8 mouse cellular contexts compared by ENCODE assay signal in genomic region chr2:32570698-32571494, GRCm38 (mm10). TPM values are rescaled to one million over a fixed set of nuclear protein-coding genes. Genes with fewer than 3 reads are reported as not detected.
DNase-seq lines count a peak whose midpoint lies in the region; ATAC-seq lines count a peak whose summit lies in the region.

Gene Dpm2 (plus strand): TSS chr2:32570858.

- no peaks in the 10 kb centered on the region for H3K9me3 ChIP-seq in heart, embryonic 14.5 days (ENCODE audit: control insufficient read depth, low read length)
- H3K9me3 ChIP-seq in liver, embryonic 13.5 days (replicated peaks) = no peaks in the 10 kb centered on the region
- no peaks in the 10 kb centered on the region for H3K9me3 ChIP-seq in stomach, embryonic 16.5 days (replicated peaks; ENCODE audit: control insufficient read depth, low read length)

- ATAC-seq in CD4-positive, CD25-positive, alpha-beta regulatory T cell, adult 4 months = peak; percentile 86
- peak; percentile 55 for ATAC-seq in heart, embryonic 14.5 days (ENCODE audit: insufficient number of reproducible peaks, insufficient read depth, low FRiP score, low read depth)
- peak; percentile 83 for ATAC-seq in liver, embryonic 13.5 days (ENCODE audit: low read depth)
- ATAC-seq in stomach, embryonic 16.5 days (ENCODE audit: insufficient read depth, low FRiP score) = peak; percentile 79

- H3K36me3 ChIP-seq in heart, embryonic 14.5 days (ENCODE audit: control insufficient read depth, insufficient read depth, low read length) = peaks cover 33% of the 10 kb centered on the region
- peaks cover 27% of the 10 kb centered on the region for H3K36me3 ChIP-seq in liver, embryonic 13.5 days
- H3K36me3 ChIP-seq in stomach, embryonic 16.5 days (ENCODE audit: control insufficient read depth, insufficient read depth, low read length) = no peaks in the 10 kb centered on the region

- H3K4me3 ChIP-seq in heart, embryonic 14.5 days (ENCODE audit: control insufficient read depth in 1 of 2, insufficient read depth in 1 of 2, low read depth in 1 of 2, low read length in 2 of 2) = peak within 1 kb of the TSS; percentile 57 to 67
- H3K4me3 ChIP-seq in liver, embryonic 13.5 days (replicated peaks) = peak within 1 kb of the TSS; percentile 90
- peak within 1 kb of the TSS; percentile 72 for H3K4me3 ChIP-seq in stomach, embryonic 16.5 days (replicated peaks; ENCODE audit: low read length)

- peak; percentile 76 for DNase-seq in c-Kit-negative CD71-positive TER-119-positive erythroid progenitor cells, embryonic 14.5 days (ENCODE audit: low read depth, low spot score)
- peak; percentile 73 for DNase-seq in fibroblast of lung, adult 2 months (ENCODE audit: low read depth)
- DNase-seq in kidney, postnatal 14 days = peak; percentile 94
- peak; percentile 85 for DNase-seq in liver, embryonic 13.5 days
- DNase-seq in neural tube, embryonic 10.5 days (ENCODE audit: extremely low spot score, low spot score) = peak; percentile 87

- H3K9ac ChIP-seq in heart, embryonic 14.5 days (ENCODE audit: low read length) = peak within 1 kb of the TSS; percentile 81
- H3K9ac ChIP-seq in liver, embryonic 13.5 days = peak within 1 kb of the TSS; percentile 87
- peak within 1 kb of the TSS; percentile 78 for H3K9ac ChIP-seq in stomach, embryonic 16.5 days (ENCODE audit: low read length)

- peaks cover 8% of the 10 kb centered on the region; the same call in 1 of the 2 replicates for H3K27me3 ChIP-seq in heart, embryonic 14.5 days (ENCODE audit: control insufficient read depth, insufficient read depth, low read length)
- peaks cover 8% of the 10 kb centered on the region for H3K27me3 ChIP-seq in liver, embryonic 13.5 days
- H3K27me3 ChIP-seq in stomach, embryonic 16.5 days (ENCODE audit: control insufficient read depth, insufficient read depth, low read length) = no peaks in the 10 kb centered on the region

- H3K27ac ChIP-seq in heart, embryonic 14.5 days (replicated peaks in 1 of 2; ENCODE audit: control insufficient read depth in 1 of 2, insufficient read depth in 1 of 2, low read depth in 2 of 2, low read length in 2 of 2) = peak within 1 kb of the TSS in 1 of 2 experiments; percentile 34; a peak in 1 of 4 replicates
- peak within 1 kb of the TSS; percentile 79 for H3K27ac ChIP-seq in liver, embryonic 13.5 days
- peak within 1 kb of the TSS; percentile 52; the same call in 1 of the 2 replicates for H3K27ac ChIP-seq in stomach, embryonic 16.5 days (ENCODE audit: low read length)

- H3K4me2 ChIP-seq in heart, embryonic 14.5 days (ENCODE audit: low read length) = peak within 1 kb of the TSS; percentile 89
- peak within 1 kb of the TSS; percentile 87 for H3K4me2 ChIP-seq in liver, embryonic 13.5 days
- H3K4me2 ChIP-seq in stomach, embryonic 16.5 days (ENCODE audit: low read depth, low read length) = peak within 1 kb of the TSS; percentile 62

- WGBS in heart, embryonic 14.5 days = 1% methylated on average over 36 of the region's 36 CpGs
- WGBS in liver, embryonic 13.5 days (ENCODE audit: insufficient replicate concordance) = under 1% methylated on average over 36 of the region's 36 CpGs
- WGBS in stomach, embryonic 16.5 days = under 1% methylated on average over 36 of the region's 36 CpGs

- H3K4me1 ChIP-seq in heart, embryonic 14.5 days (ENCODE audit: control insufficient read depth in 2 of 2, insufficient read depth in 2 of 2, low read length in 2 of 2) = peaks cover 3 to 17% of the 10 kb centered on the region in 2 experiments; a peak in 3 of 4 replicates
- peaks cover 34% of the 10 kb centered on the region for H3K4me1 ChIP-seq in liver, embryonic 13.5 days (replicated peaks)
- peaks cover 14% of the 10 kb centered on the region for H3K4me1 ChIP-seq in stomach, embryonic 16.5 days (ENCODE audit: control insufficient read depth, insufficient read depth, low read length)

RNA-seq across cellular contexts. Expression of gene Dpm2, which starts in this region (rescaled TPM):
- 100 to 1,000 TPM; 131 to 166 TPM for polyA plus RNA-seq in CD4-positive, CD25-positive, alpha-beta regulatory T cell, adult 4 months (2017; shearing (Covaris generic))
- 72.9 and 85.0 TPM in 2 replicates for polyA plus RNA-seq in heart, embryonic 14.5 days (2014; fragmentation: Nextera tagmentation; extraction: Ambion mirVana)
- polyA plus RNA-seq in liver, embryonic 13.5 days (2015; fragmentation: Nextera tagmentation; extraction: Ambion mirVana) = 60.4 and 64.2 TPM in 2 replicates
- 104 and 106 TPM in 2 replicates for polyA plus RNA-seq in stomach, embryonic 16.5 days (2015; fragmentation: Nextera tagmentation; extraction: Ambion mirVana)
